Mouse (Mus musculus): ENCODE measurements around the gene Gm9945. TPM values are rescaled to one million over a fixed set of nuclear protein-coding genes. Genes with fewer than 3 reads are reported as not detected.

Gm9945 gene
- polyA plus RNA-seq, 1 experiment, result not detected

DNA sequence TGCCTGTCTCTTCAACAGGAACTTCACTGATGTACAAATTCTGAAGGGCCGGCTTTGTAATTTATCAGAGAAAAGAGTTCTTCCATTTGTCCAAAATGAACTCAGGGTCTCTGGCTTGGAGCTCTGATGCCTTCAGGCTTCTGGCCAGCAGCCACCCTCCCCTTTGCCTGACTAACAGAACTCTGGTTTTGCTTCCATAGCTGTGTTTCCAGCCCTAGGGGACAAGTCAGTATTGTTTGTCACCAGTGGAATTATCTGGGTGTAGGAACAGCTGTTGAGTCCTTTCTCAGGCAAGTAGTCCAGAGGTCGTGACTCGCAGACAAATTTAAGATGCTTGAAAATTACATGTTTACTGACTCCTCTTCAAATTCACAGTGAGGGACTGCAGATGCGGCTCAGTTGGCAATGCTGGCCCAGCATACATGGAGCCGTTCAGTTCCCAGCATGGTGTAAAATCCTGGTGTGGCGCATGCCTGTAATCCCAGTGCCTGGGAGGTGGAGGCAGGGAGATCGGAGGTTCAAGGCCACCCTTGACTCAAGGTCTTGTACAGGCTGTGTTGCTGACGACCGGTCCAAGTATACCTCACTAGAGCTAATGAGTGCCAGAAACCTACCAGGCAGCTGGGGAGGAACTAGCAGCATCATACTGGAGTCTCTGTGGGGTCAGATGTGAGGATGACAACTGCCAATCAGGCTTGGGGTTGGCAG is 27.3 kb downstream of the Gm9945 start:
- no peaks in the 10 kb centered on the region for H3K27me3 ChIP-seq (ENCODE audit: control insufficient read depth, insufficient read depth, insufficient read length)
- H3K79me3 ChIP-seq (ENCODE audit: low read depth), result no peaks in the 10 kb centered on the region
- H3K36me3 ChIP-seq (ENCODE audit: control insufficient read depth, insufficient read depth), result no peaks in the 10 kb centered on the region
- no peak overlapping the region for H3ac ChIP-seq (ENCODE audit: control insufficient read depth, insufficient read length, low read depth)
- no peak for TF ChIP-seq MYOG (IDR thresholded peaks at IDR 0.05; ENCODE audit: control insufficient read depth, extremely low read depth, insufficient read length)
- no peak for TF ChIP-seq CEBPB (IDR thresholded peaks at IDR 0.05; ENCODE audit: low read depth)
- peak; percentile 9 for TF ChIP-seq MYOD1 (IDR thresholded peaks at IDR 0.05; ENCODE audit: control insufficient read depth, insufficient read length, low read depth)
- no peak overlapping the region for H3K4me3 ChIP-seq (ENCODE audit: insufficient read depth, poor library complexity, severe bottlenecking)
- H3K79me2 ChIP-seq (ENCODE audit: control insufficient read depth, insufficient read depth), result no peaks in the 10 kb centered on the region

GRCm38 (mm10) chr11:53508152-53508551 is 28.2 kb downstream of the Gm9945 start:
- no peak for TF ChIP-seq MYOG (IDR thresholded peaks at IDR 0.05; ENCODE audit: control insufficient read depth, extremely low read depth, insufficient read length)
- TF ChIP-seq CEBPB (IDR thresholded peaks at IDR 0.05; ENCODE audit: low read depth), result peak; percentile 99

GRCm38 (mm10) chr11:53508591-53508990 is 28.6 kb downstream of the Gm9945 start:
- no peak for TF ChIP-seq MYOG (IDR thresholded peaks at IDR 0.05; ENCODE audit: control insufficient read depth, extremely low read depth, insufficient read length)
- no peak for TF ChIP-seq USF1 (IDR thresholded peaks at IDR 0.05; ENCODE audit: low read depth)
- no peak for TF ChIP-seq MYOD1 (IDR thresholded peaks at IDR 0.05; ENCODE audit: control insufficient read depth, insufficient read length, low read depth)
- H3K27me3 ChIP-seq (ENCODE audit: control insufficient read depth, insufficient read depth, insufficient read length), result no peaks in the 10 kb centered on the region
- H3K4me3 ChIP-seq (ENCODE audit: insufficient read depth, poor library complexity, severe bottlenecking), result no peak overlapping the region
- no peaks in the 10 kb centered on the region for H3K79me2 ChIP-seq (ENCODE audit: control insufficient read depth, insufficient read depth)
- no peak overlapping the region for H3ac ChIP-seq (ENCODE audit: control insufficient read depth, insufficient read length, low read depth)
- H3K79me3 ChIP-seq (ENCODE audit: low read depth), result no peaks in the 10 kb centered on the region
- no peaks in the 10 kb centered on the region for H3K36me3 ChIP-seq (ENCODE audit: control insufficient read depth, insufficient read depth)

More at GRCm38 (mm10) chr11:53508152-53508551, 28.2 kb downstream of the Gm9945 start:
- Histone ChIP-seq H3K36me3 (ENCODE audit: control insufficient read depth, insufficient read depth) (no peaks in the 10 kb centered on the region), H3K27me3 (ENCODE audit: control insufficient read depth, insufficient read depth, insufficient read length) (no peaks in the 10 kb centered on the region), H3K4me3 (ENCODE audit: insufficient read depth, poor library complexity, severe bottlenecking) (no peak overlapping the region), H3K79me2 (ENCODE audit: control insufficient read depth, insufficient read depth) (no peaks in the 10 kb centered on the region), H3ac (ENCODE audit: control insufficient read depth, insufficient read length, low read depth) (no peak overlapping the region), H3K79me3 (ENCODE audit: low read depth) (no peaks in the 10 kb centered on the region)

GRCm38 (mm10) chr11:53510351-53510750 is 30.4 kb downstream of the Gm9945 start:
- Histone ChIP-seq H3ac (ENCODE audit: control insufficient read depth, insufficient read length, low read depth) (no peak overlapping the region), H3K79me2 (ENCODE audit: control insufficient read depth, insufficient read depth) (no peaks in the 10 kb centered on the region), H3K36me3 (ENCODE audit: control insufficient read depth, insufficient read depth) (no peaks in the 10 kb centered on the region), H3K27me3 (ENCODE audit: control insufficient read depth, insufficient read depth, insufficient read length) (no peaks in the 10 kb centered on the region), H3K4me3 (ENCODE audit: insufficient read depth, poor library complexity, severe bottlenecking) (no peak overlapping the region), H3K79me3 (ENCODE audit: low read depth) (no peaks in the 10 kb centered on the region)
- TF ChIP-seq CEBPB (IDR thresholded peaks at IDR 0.05; ENCODE audit: low read depth) (no peak), MAX (IDR thresholded peaks at IDR 0.05) (no peak), MYOG (IDR thresholded peaks at IDR 0.05; ENCODE audit: control insufficient read depth, extremely low read depth, insufficient read length) (no peak), CTCF (IDR thresholded peaks at IDR 0.05; ENCODE audit: control insufficient read depth, insufficient read depth, insufficient read length) (no peak), USF1 (IDR thresholded peaks at IDR 0.05; ENCODE audit: low read depth) (no peak), FOSL1 (IDR thresholded peaks at IDR 0.05; ENCODE audit: insufficient read depth, low read length, poor library complexity, severe bottlenecking) (no peak), MYOD1 (IDR thresholded peaks at IDR 0.05; ENCODE audit: control insufficient read depth, insufficient read length, low read depth) (no peak)

- Histone ChIP-seq H3K4me3 (ENCODE audit: insufficient read depth, poor library complexity, severe bottlenecking) (no peak overlapping the region), H3K79me3 (ENCODE audit: low read depth) (peaks cover 12% of the 10 kb centered on the region), H3K79me2 (ENCODE audit: control insufficient read depth, insufficient read depth) (peaks cover 22% of the 10 kb centered on the region), H3ac (ENCODE audit: control insufficient read depth, insufficient read length, low read depth) (no peak overlapping the region), H3K27me3 (ENCODE audit: control insufficient read depth, insufficient read depth, insufficient read length) (no peaks in the 10 kb centered on the region), H3K36me3 (ENCODE audit: control insufficient read depth, insufficient read depth) (no peaks in the 10 kb centered on the region)
- TF ChIP-seq MAX (IDR thresholded peaks at IDR 0.05), result no peak
- TF ChIP-seq USF1 (IDR thresholded peaks at IDR 0.05; ENCODE audit: low read depth), result no peak
- TF ChIP-seq CTCF (IDR thresholded peaks at IDR 0.05; ENCODE audit: control insufficient read depth, insufficient read depth, insufficient read length), result no peak
- no peak for TF ChIP-seq CEBPB (IDR thresholded peaks at IDR 0.05; ENCODE audit: low read depth)
- no peak for TF ChIP-seq MYOD1 (IDR thresholded peaks at IDR 0.05; ENCODE audit: control insufficient read depth, insufficient read length, low read depth)
- TF ChIP-seq MYOG (IDR thresholded peaks at IDR 0.05; ENCODE audit: control insufficient read depth, extremely low read depth, insufficient read length), result no peak
- no peak for TF ChIP-seq FOSL1 (IDR thresholded peaks at IDR 0.05; ENCODE audit: insufficient read depth, low read length, poor library complexity, severe bottlenecking)
These were observed 37.0 kb downstream of the Gm9945 start for GRCm38 (mm10) chr11:53516775-53517627.

DNA sequence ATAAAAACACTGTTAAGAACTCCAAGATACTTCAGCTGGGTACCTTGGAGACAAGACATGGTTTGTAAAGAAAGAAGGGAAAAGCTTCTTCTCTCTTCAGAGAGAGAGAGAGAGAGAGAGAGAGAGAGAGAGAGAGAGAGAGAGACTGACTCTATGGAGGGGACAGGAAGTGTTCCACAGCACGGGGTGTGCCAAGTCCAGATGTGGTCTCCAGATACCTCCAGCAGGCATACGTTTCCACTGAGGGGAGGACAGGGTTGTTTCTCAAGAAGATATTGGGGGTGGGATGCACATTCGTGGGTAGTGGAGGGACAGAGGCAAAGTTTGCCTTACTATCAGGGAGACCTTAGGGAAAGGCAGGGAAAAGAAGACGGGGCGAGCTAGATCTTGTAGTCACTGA is 38.8 kb downstream of the Gm9945 start:
- Histone ChIP-seq H3K27me3 (ENCODE audit: control insufficient read depth, insufficient read depth, insufficient read length) (no peaks in the 10 kb centered on the region), H3K4me3 (ENCODE audit: insufficient read depth, poor library complexity, severe bottlenecking) (no peak overlapping the region), H3K79me2 (ENCODE audit: control insufficient read depth, insufficient read depth) (peaks cover 40% of the 10 kb centered on the region), H3K36me3 (ENCODE audit: control insufficient read depth, insufficient read depth) (no peaks in the 10 kb centered on the region), H3ac (ENCODE audit: control insufficient read depth, insufficient read length, low read depth) (no peak overlapping the region), H3K79me3 (ENCODE audit: low read depth) (peaks cover 30% of the 10 kb centered on the region)
- TF ChIP-seq MAX (IDR thresholded peaks at IDR 0.05) (no peak), CEBPB (IDR thresholded peaks at IDR 0.05; ENCODE audit: low read depth) (no peak), FOSL1 (IDR thresholded peaks at IDR 0.05; ENCODE audit: insufficient read depth, low read length, poor library complexity, severe bottlenecking) (no peak), USF1 (IDR thresholded peaks at IDR 0.05; ENCODE audit: low read depth) (no peak), CTCF (IDR thresholded peaks at IDR 0.05; ENCODE audit: control insufficient read depth, insufficient read depth, insufficient read length) (no peak), MYOG (IDR thresholded peaks at IDR 0.05; ENCODE audit: control insufficient read depth, extremely low read depth, insufficient read length) (no peak), MYOD1 (IDR thresholded peaks at IDR 0.05; ENCODE audit: control insufficient read depth, insufficient read length, low read depth) (no peak)

Data from C2C12 (cell line).